ENCODE assay signal across 24 mouse cellular contexts in genomic region chr5:118262418-118262817, GRCm38 (mm10). TPM values are rescaled to one million over a fixed set of nuclear protein-coding genes. Genes with fewer than 3 reads are reported as not detected.
DNase-seq lines count a peak whose midpoint lies in the region; ATAC-seq and TF ChIP-seq lines count a peak whose summit lies in the region.
"Had no signal": no experiment of that assay in that cellular context is flagged by ENCODE, and none has a peak within 500 bp of the region (broad histone marks: within the 10 kb centered on the region; RNA-seq: fewer than 3 reads in every experiment).

No protein-coding gene starts in this region.

- no peak for TF ChIP-seq EP300 in liver, postnatal 0 days (IDR thresholded peaks at IDR 0.05; ENCODE audit: low read depth)

- H3K4me1 ChIP-seq in liver, postnatal 0 days (ENCODE audit: insufficient read depth): peaks cover 28% of the 10 kb centered on the region
- H3K4me1 ChIP-seq in liver, embryonic 11.5 days (replicated peaks; ENCODE audit: control insufficient read depth, insufficient read depth, low read length): no peaks in the 10 kb centered on the region; the same call in 1 of the 2 replicates

- WGBS in liver, postnatal 0 days (ENCODE audit: insufficient replicate concordance): 63% methylated on average over 8 of the region's 8 CpGs
- 88% methylated on average over 8 of the region's 8 CpGs for WGBS in liver, embryonic 11.5 days

- 0 out of 2 replicates have a peak overlapping the region, but pooled peaks have one; percentile 1 for H3K27ac ChIP-seq in liver, postnatal 0 days (ENCODE audit: low read depth)
- H3K27ac ChIP-seq in liver, embryonic 11.5 days (ENCODE audit: low read depth, low read length): no peak overlapping the region
- H3K27ac ChIP-seq: embryonic facial prominence, embryonic 12.5 days; embryonic facial prominence, embryonic 15.5 days; gastrocnemius, adult 2 months; hindbrain, embryonic 12.5 days; hindbrain, embryonic 15.5 days had no signal

- H3K9ac ChIP-seq in liver, postnatal 0 days (replicated peaks): no peak overlapping the region
- no peak overlapping the region for H3K9ac ChIP-seq in liver, embryonic 11.5 days (ENCODE audit: low read depth, low read length)
- H3K9ac ChIP-seq: embryonic facial prominence, embryonic 12.5 days; embryonic facial prominence, embryonic 15.5 days; forebrain, postnatal 0 days; hindbrain, embryonic 12.5 days; hindbrain, embryonic 15.5 days had no signal

- TF ChIP-seq CTCF in liver, postnatal 0 days (IDR thresholded peaks at IDR 0.05; ENCODE audit: low read depth): no peak

- no peaks in the 10 kb centered on the region for H3K27me3 ChIP-seq in liver, postnatal 0 days (ENCODE audit: insufficient read depth, low read length)
- H3K27me3 ChIP-seq in liver, embryonic 11.5 days (replicated peaks; ENCODE audit: control insufficient read depth, insufficient read depth, low read length): no peaks in the 10 kb centered on the region
- H3K27me3 ChIP-seq: CH12.LX; embryonic facial prominence, embryonic 15.5 days; Patski had no signal

- peak; percentile 10 for DNase-seq in cerebellum, adult 9-10 months
- DNase-seq in cerebellum, adult 8-10 months: no peak
- DNase-seq in liver, postnatal 0 days: no peak
- no peak for DNase-seq in liver, embryonic 11.5 days (ENCODE audit: low spot score)
- DNase-seq in urinary bladder, adult 18-20 months (ENCODE audit: low spot score in 2 of 2): peak; percentile 33 to 53
- no peak for DNase-seq in urinary bladder, adult 2 months (ENCODE audit: low spot score)
- DNase-seq: adrenal gland, postnatal 10 days; adrenal gland, postnatal 36 days; B cell, adult 2 months; cerebellum, adult 9-11 months; cerebellum, postnatal 25 days; forebrain, postnatal 0 days; gastrocnemius, adult 2 months; gastrocnemius, postnatal 14 days; heart, adult 11 months had no signal

- ATAC-seq in liver, postnatal 0 days: peak; percentile 61
- no peak for ATAC-seq in liver, embryonic 11.5 days (replicated peaks; ENCODE audit: low FRiP score)
- ATAC-seq: forebrain, embryonic 14.5 days; forebrain, postnatal 0 days; Patski had no signal

- no peak overlapping the region for H3K4me3 ChIP-seq in liver, postnatal 0 days (ENCODE audit: low read depth, low read length)
- H3K4me3 ChIP-seq in liver, embryonic 11.5 days (ENCODE audit: low read depth, low read length): no peak overlapping the region
- H3K4me3 ChIP-seq: embryonic facial prominence, embryonic 12.5 days; embryonic facial prominence, embryonic 15.5 days; gastrocnemius, adult 2 months; hindbrain, embryonic 12.5 days; hindbrain, embryonic 15.5 days had no signal

- peaks cover 21% of the 10 kb centered on the region for H3K36me3 ChIP-seq in liver, postnatal 0 days (replicated peaks; ENCODE audit: insufficient read depth, low read length)
- peaks cover 24% of the 10 kb centered on the region for H3K36me3 ChIP-seq in liver, embryonic 11.5 days (ENCODE audit: control insufficient read depth, insufficient read depth, low read length)

- H3K4me2 ChIP-seq in liver, postnatal 0 days (ENCODE audit: low read depth, low read length): no peak overlapping the region
- H3K4me2 ChIP-seq in liver, embryonic 11.5 days: no peak overlapping the region
- H3K4me2 ChIP-seq: embryonic facial prominence, embryonic 12.5 days; embryonic facial prominence, embryonic 15.5 days; heart, embryonic 11.5 days; hindbrain, embryonic 12.5 days; hindbrain, embryonic 15.5 days had no signal

- H3K9me3 ChIP-seq in liver, postnatal 0 days (ENCODE audit: low read length): no peaks in the 10 kb centered on the region
- no peaks in the 10 kb centered on the region for H3K9me3 ChIP-seq in liver, embryonic 11.5 days (ENCODE audit: control insufficient read depth, low read length)
- H3K9me3 ChIP-seq: embryonic facial prominence, embryonic 12.5 days; embryonic facial prominence, embryonic 15.5 days; G1E; hindbrain, embryonic 12.5 days; hindbrain, embryonic 15.5 days had no signal

RNA-seq across cellular contexts. Expression of gene 2410131K14Rik, which starts 17.4 kb away (rescaled TPM):
- polyA plus RNA-seq in liver, postnatal 0 days (2015; fragmentation: Nextera tagmentation; extraction: Ambion mirVana): 1.3 TPM in 2 replicates
- polyA plus RNA-seq in liver, embryonic 11.5 days (2014; fragmentation: Nextera tagmentation; extraction: Ambion mirVana): 4.3 TPM in 2 replicates
- polyA plus RNA-seq in urinary bladder, adult 2 months (2012; rRNA removed): 9.9 and 10.3 TPM in 2 replicates

RNA-seq across cellular contexts. Expression of gene Rnft2, which starts 17.5 kb away (rescaled TPM):
- 0.14 TPM in 1 of 2 replicates, not detected in the other for polyA plus RNA-seq in liver, postnatal 0 days (2015; fragmentation: Nextera tagmentation; extraction: Ambion mirVana)
- polyA plus RNA-seq in liver, embryonic 11.5 days (2014; fragmentation: Nextera tagmentation; extraction: Ambion mirVana): 1.3 and 1.7 TPM in 2 replicates
- 3.7 and 4.3 TPM in 2 replicates for polyA plus RNA-seq in urinary bladder, adult 2 months (2012; rRNA removed)

Comparison
In these comparisons a context has a peak if more than half of its experiments do, and no peak if none do; other contexts are left out.
1. DNase-seq: peak in cerebellum, adult 9-10 months (single experiment) and urinary bladder, adult 18-20 months (2 of 2); none in cerebellum, adult 8-10 months (single experiment), liver, postnatal 0 days (single experiment), liver, embryonic 11.5 days (single experiment) and urinary bladder, adult 2 months (single experiment).